Mouse (Mus musculus) adrenal gland, adult 18-20 months (tissue): ENCODE measurements around the gene Sfxn5. TPM values are rescaled to one million over a fixed set of nuclear protein-coding genes. Genes with fewer than 3 reads are reported as not detected.
A peak's percentile ranks its signal among the peaks of the same experiment; 100 is the strongest.

ENCODE experiments used
- DNase-seq, 2 experiments: peaks; one replicate each; pipeline ENCODE4 v3.0.0; 2021 to 2022; ENCODE audit warnings: low spot score in 2 of 2
- total RNA-seq, 2 experiments: library from RNA; stranded (reverse); gene quantifications; 1 replicate in 1 of 2; 2 replicates in 1 of 2; pipeline ENCODE4 v1.2.3; 2021

Gene Sfxn5
- total RNA-seq, 2 experiments from 2014 or later = 20.0 to 35.9 TPM

DNA sequence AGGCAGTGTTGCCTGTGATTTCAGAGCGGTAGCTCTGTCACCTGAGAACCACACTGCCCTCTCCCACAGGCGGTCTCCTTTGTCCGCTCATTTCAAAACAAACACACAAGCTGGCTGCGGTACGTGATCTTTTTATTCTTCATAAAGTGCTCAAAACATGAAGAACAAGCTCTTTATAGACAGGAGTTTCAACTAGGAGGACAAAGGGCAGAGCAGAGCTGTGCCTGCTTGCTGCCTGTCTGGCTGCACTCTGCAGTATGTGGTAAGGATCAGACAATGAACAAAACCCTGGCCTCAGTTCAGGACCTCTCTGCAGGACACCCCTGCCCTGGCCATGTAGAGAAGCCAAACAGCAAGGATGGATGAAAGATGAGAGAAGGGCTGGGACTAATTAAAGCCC lies 1.6 kb upstream of the Sfxn5 start:
- no peak for DNase-seq

DNA sequence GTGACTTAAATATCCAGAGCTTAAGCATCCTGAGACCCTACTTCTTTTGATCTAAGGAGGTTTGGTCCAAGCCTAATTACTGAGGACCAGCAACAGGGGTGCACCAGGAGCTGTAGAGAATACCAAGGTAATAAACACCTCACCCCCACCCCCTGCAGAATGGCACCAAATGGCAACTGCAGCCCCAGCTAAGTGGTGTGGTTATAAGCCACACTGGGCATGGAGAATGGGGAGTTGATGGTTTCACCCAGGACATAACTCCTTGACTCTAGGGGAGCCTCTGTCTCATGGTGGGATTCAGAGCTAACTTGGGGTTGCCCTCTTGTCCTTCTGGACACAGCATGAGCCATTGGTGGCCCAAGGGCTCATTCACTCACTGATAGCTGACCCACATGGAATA lies 1.0 kb upstream of the Sfxn5 start:
- DNase-seq = no peak

DNA sequence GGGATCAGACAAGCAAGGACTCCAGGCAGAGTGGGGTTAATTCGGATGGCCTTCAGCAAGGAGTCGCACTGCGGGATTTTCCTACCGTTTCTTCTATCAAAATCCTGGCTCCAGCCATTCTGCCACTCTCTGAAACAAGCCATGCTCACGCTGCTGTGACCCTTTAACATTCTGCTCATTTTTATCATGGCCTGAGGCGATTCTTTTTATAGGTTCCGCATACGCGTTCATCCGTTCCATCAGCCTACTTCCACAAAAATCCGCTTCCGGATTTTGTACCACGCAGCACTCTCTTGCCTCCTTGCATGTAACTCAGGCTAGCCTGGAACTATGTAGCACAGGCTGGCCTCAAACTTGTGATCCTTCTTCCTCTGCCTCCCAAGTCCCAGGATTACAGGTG lies 510 bp upstream of the Sfxn5 start:
- no peak for DNase-seq

DNA sequence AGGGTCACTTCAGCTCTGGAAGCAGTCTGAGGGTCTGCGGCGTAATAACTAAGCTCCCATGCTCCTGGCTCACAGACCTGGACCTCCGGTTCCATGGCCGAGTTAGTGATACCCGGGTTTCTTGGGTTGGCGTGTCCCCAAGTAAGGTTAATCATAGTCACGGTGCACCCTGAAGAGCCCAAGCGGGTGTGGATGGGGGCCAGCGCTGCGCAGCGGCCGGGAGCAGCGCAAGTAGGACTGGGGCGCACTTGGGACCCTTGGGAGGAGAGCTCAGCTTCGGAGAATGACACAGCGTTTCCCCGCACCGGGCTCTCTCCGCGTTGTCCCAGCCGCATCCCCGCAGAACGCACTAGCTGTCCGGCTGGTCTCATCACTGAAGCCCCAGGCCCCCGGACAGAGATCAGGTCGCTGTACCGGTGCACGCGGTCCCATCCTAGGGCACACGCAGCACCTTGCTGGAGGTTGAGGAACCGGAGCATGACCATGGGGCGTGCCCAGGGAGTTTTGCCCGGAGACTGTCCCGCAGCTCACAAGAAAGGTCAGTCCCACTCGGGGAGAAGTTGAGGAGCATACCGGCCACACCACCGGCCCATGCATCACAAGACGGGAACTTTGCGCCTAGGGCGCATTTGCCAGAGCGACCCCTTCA lies 747 bp downstream of the Sfxn5 start:
- peak in 1 of 2 experiments; percentile 44 for DNase-seq

DNA sequence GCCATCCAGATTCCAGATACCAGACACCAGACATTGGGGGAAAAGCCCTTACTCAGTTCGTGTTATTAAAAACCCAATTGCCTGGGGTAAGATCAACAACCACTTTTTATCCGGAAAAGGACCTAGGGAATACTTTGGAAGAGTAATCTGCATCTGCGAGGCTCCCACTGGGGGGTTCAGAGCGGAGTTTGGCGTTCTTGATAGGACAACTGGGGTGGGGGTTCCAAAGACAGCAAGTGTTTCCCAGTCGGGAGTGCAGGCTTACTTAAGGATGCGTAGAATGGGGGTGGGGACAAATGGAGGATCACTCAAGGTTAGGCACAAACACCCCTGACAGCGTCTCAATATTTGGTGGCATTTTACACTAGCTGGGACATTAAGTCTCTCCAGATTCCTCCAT lies 1.5 kb downstream of the Sfxn5 start:
- no peak for DNase-seq

DNA sequence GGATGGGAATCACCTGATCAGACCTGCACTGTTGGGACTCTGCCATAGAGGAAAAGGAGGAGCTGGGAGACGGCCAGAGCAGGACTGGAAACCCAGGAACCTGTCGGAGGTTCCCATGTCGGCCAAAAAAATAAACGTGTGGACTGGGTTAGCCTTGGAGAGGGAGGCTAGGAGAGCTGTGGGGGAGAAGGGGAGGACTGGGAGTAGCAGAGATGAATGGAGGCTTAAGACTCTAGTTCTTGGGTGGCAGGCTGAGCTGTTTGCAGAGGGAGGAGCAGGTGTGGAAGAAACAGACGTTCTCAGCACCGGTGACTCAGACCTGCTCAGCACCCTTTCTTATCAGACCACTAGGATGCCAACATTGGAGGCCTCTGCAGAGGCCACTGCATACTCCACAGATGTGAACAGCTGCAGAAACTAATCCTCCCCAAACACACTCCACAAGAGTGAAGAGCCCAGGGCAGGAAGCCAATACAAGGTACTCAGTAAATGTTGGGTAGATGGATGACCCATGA lies 1.9 kb downstream of the Sfxn5 start:
- no peak for DNase-seq

DNA sequence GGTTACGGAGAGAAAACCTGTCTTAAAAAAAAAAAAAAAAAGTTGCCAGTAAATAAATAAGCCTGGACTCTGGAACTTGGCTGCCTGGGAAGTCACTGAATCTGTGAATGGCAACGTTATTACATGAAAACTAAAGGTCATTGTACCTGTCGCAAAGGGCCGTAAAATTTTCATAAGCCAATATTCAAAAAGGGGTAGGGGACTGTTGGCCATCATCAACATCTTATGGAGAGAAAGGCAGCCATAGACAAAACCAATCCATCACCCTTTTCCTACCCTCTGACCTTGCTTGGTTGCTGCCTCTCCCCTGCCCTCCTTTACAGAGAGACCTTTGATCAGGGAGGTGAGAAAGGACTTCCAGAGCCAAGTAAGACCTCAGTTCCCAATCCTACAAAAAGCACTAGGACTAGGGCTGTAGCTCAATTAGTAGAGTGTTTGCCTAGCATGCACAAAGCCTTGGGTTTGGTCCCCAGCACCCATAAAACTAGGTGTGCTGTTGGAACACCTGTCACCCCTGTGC lies 3.5 kb downstream of the Sfxn5 start:
- DNase-seq = no peak

DNA sequence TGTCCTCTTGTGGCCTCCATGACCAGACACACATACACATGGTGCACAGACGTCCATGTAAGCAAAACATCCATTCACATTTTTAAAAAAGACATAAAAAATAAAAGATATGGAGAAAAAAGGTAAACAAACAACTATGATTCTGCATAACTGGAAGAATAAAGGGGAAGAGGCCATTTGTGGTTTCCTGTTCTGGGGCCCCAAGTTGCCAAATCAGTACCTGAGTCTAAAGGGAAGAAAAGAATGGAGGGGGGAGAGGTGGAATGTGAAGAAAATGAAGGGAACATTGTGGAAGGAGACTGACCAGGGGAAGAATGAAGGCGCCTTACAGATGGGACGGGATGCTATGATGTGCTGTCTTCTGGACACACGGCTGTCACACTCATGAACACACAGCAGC lies 6.7 kb downstream of the Sfxn5 start:
- no peak for DNase-seq

DNA sequence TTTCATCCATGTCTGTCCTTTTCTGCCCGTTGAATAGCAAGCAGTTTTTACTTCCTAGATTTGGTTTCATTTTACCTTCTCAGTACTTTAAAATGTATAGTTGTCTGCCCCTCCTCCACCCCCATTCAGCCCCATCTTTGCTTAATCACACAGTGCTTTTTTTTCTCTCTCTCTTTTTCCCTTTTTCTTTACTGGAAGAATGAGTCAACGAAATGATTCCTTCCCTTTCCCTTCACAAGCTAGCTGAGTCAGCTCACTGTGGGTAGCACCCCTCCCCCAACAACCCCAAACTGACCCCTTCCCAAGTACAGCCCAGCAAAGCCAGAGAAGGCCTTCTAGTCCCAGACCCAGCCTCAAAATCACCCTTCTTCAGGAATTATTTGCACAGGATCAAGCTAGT lies 8.1 kb downstream of the Sfxn5 start:
- no peak for DNase-seq

DNA sequence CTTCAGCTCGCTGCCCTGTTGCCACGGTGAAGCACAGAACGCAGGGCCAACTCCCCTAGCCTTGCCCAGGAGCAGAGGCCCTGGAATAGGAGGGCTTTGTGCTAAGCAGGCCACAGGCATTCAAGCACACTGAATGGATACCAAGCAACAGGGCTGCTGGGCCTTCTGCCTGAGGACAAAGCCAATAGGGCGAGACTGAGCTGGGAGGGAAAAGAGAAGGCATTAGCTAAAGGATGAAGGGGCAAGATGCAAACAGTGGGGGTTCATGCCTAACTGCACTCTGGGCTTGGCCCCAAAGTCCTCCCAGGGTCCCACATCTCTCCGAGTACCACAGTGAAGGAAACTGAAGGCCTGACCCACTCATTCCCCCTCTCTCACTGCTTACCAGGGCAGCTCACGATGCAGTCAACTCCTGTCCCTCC lies 12.8 kb downstream of the Sfxn5 start:
- DNase-seq = no peak

DNA sequence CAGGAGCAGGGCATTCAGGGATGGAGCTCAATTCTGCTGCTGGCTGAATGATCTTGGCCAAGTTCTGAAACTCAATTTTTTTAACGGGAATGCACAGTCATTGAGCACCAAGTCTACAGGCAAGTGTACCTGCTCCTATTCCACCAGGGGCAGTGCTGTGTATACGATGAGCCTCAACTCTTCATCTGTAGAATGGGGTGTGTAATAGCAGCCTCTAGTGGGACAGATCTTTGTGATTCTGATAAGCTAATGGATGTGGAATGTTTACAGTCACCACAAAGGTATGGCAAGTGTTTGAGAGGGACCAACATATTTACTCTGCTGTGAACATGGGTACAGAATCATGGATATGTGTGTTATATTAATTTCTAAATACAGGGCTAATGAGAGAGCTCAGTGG lies 17.0 kb downstream of the Sfxn5 start:
- DNase-seq = no peak

DNA sequence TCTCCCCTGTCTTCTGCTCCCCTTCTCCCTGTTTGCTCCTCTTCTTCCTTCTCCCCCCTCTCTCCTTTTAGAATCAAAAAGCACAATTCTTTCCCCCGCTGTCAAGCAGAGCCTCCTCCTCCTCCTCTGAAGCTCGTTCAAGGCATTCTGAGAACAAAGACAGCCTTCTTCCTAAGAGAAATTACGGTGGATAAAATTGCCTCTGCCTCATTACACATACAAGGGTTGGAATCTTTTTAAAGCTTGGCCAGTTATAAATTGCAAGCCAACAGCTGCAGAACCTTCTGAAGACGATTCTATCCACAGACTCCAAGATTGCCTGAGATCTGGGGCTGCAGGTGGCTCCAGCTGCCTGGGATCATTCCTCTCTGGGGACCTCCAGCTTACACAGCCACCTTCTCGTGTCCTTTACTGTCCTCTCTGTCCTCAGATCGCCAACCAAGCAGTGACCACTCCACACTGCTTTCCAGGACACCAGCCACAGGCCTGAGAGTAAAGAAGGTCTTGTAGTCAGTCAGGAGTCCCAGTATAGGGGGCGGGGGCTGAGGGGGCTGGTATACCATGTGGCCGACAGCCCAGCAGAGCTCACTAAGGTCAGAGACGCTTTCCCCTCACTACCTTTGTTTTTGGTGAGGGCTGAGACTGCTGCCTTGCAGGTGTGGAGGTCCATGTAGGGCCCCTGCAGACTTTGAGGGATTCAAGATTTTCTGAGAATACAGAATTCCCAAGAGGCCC lies 19.0 kb downstream of the Sfxn5 start:
- DNase-seq = no peak

DNA sequence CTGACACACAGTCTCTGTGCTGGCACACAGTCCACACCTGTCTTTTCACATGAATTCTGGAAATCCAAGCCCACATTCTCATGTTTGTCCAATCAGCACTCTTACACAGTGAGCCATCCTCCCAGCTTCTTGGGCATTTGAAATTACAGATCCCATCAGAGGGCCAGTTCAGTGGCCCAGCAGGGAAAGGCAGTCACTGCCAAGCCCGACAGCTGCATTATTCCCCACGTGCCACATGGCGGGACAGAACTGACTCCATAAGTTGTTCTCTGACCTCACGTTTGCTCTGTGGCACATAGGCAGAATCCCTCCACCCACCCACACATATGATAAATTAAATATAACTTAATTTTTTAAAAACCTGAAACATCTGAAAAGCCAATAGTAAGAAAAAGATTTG lies 25.3 kb downstream of the Sfxn5 start:
- DNase-seq = no peak

DNA sequence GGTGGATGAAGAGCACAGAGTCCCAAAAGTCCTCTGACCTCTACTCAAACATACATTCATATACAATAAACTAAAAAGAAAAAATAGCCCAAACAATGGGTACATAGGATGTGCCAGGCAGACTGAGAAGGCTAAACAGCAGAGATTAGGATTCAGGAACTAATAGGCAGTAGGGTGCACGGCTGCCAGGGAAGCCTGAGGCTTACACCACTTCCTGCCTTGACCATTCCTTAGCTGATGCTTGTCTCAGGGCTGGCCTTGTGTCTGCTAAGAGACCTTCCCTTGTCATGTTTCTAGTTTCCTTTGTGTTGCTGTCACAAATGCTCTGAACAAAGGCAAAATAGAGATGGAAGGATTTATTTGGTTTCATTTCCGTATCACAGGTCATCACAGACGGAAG lies 26.8 kb downstream of the Sfxn5 start:
- no peak for DNase-seq

DNA sequence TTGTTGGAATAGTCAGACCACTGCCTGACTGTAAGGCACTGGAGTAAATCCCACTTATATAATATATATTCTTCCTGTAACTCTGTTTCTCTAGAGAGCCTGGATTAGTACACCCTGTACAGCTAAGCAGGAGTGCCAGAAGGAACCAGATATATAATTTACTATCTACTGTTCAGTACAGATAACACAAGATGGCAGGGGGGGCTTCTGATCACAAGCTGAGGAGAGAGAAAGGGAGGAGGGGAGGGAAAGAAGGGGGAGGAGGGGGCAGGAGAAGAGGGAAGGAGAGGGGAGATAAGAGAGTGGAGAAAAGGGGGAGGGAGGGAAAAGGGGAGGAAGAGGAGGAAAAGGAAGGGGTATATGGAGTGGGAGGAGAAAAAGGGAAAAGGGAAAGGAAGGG lies 27.4 kb downstream of the Sfxn5 start:
- no peak for DNase-seq

DNA sequence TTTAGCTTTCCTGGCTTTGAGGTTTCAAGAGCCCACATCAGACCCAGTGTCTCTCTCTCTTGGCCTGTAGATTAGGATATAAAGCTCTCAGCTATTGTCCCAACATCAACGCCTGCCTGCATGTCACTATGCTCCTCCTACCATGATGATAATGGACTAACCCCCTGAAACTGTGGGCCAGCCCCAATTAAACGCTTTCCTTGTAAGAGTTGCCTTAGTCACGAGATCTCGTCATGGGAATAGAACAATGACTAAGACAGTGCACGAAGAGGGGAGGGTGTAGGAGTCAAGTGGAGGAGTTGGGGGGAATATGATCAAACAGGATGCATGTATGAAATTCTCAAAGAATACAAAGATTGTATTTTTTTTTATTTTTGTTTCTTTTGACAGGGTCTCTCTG lies 28.3 kb downstream of the Sfxn5 start:
- no peak for DNase-seq

DNA sequence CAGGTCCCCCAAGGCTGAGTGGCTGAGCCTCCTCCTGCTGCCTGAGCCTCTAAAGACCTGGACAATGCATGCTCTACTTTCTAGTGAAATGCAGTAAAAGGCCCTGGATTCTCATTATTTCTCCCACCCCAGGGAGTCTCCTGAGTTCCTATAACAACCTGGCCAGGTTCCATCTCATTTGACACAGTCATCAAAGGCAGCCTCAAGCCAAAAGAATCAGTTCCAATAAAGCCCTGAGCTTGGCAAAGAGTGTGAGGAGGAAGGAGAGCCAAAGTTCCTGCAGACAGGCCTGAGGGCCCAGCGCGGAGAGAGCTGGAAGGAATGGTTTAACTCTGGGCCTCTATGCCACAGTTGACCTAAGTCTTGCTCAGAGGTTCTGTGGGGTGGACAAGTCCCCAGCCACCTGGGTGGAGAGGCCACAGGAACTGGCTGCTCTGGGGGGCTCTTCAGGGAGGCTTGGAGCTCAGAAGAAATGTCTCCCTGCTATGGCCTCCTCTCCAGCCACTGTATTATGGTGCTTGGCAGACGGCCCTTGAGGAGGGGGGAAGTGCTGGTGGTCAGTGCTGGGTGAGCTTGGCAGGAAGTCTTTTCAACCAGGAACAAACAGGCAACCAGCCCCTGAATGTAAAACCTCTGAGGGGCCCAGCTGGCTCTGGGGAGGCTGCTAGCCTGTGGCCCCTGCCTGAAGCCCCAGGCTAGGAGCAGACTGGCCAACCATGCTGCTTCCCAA lies 30.7 kb downstream of the Sfxn5 start:
- no peak for DNase-seq

DNA sequence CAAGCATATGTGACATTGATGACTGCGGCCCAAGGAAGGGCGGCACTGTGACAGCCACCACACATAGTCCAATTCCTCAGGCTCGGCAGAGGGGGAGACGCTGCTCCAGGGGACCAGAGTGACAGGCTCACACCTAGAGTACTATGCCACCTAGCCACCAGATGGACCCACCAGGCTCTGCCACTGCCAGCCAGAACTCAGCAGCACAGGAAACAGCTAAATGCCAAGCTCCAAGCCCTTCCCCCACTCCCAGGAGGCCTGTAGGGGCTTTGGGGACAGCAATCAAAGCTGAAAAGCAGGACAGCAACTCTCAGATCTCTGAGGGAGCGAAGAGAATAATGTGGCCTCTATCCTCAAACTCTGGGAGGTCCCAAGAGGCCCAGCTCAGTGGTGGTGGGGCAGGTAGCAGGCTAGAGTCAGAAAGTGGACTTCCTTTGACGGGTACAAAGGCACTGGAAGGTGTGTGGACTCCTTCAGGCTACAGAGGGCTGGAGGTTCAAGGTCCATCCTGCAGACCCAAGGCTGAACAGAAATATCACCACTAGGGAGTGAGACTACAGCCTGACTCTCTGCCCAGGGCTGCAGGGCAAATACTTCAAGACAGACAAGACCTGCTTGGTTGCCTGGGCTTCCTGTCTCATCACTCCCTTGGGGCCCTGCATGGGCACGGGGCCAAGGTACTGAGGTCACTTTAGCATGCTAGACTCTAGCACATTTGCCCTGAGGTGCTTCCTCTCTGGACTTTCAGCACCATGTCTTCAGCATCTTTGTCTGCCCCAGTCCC lies 37.6 kb downstream of the Sfxn5 start:
- peak; percentile 22 to 51 for DNase-seq

DNA sequence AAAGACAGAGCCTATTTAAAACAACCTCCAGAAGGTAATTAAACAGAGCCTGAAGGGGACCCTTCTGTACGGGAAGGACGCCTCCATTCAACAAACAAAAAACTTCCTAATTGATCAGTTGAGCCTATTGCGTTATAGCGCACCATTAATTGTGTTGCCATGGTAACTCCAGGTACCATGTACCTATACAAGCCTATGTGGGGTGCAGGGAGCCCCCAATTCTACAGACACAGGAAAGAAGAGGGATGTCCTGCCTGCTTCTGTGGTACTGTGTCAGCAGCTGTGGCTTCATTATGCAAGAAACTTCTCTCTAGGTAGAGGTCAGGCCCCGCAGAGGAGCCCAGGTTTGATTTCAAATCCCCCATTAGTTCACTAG lies 39.2 kb downstream of the Sfxn5 start:
- DNase-seq = no peak

DNA sequence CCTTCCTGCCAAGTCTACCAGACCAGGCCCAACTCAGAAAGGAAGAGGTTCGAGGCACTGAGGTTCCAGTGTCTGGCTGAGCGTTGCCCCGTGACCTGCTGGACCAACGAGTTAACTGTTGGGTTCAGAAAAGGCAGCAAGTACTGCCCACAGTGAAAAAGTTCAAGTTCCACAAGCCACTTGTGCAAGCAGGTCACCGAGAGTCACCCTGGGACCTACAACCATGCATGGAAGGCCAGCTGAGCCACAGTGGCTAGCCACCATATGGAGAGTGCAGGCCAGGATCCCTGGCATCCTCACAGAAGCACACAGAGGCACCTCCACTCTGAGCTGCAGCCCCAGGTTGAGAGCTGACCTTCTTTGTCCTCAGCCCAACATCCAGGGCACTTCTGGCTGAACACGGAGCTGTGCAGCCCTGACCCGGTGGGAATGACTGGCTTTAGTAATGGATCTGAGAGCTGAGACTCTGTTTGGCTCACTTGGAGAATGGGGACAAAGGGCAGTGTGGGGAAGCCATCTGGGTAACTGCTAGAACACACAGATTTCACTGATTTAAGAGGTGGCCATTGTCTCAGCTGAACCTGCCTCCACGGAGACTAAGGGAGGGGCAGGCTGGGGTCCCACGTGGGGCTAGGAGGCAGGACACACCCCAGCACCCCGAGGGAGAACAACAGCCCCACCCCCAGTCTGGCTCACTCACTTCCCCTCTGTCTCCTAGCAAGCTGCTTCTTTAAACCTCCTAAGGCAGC lies 39.8 kb downstream of the Sfxn5 start:
- DNase-seq = no peak
